Mouse (Mus musculus) embryonic fibroblast, embryonic 13.5 days (primary cell): Measurements from ENCODE around the gene Cdc123. TPM values are rescaled to one million over a fixed set of nuclear protein-coding genes. Genes with fewer than 3 reads are reported as not detected.

Experiments
- H3K27ac ChIP-seq: 2 replicates; pipeline ENCODE4 v1.5.1; 2012; ENCODE audit warnings: low read length, control low read depth, inconsistent platforms; ENCODE audit not compliant: insufficient read depth
- H3K4me1 ChIP-seq: 2 replicates; pipeline ENCODE4 v1.6.1; 2011; ENCODE audit warnings: low read length; ENCODE audit not compliant: control insufficient read depth, insufficient read depth
- H3K4me3 ChIP-seq: 2 replicates; pipeline ENCODE4 v1.5.1; 2011; ENCODE audit warnings: mild to moderate bottlenecking, control low read depth, low read length; ENCODE audit not compliant: insufficient read depth
- CTCF ChIP-seq: IDR thresholded peaks from 2 replicates; pipeline ENCODE4 v1.5.1; 2011; ENCODE audit warnings: mild to moderate bottlenecking, control low read depth, low read length, moderate library complexity, borderline replicate concordance; ENCODE audit not compliant: insufficient read depth
- POLR2A ChIP-seq: IDR thresholded peaks from 2 replicates; pipeline ENCODE4 v1.6.1; 2011; ENCODE audit warnings: low read depth, mild to moderate bottlenecking, control low read depth, low read length, moderate library complexity
- polyA plus RNA-seq: library from polyadenylated mRNA; stranded (reverse); fragments of >200 nt; gene quantifications from 2 replicates; pipeline ENCODE4 v1.2.4, GENCODE M21; 2011; ENCODE audit warnings: low read depth; ENCODE audit not compliant: missing spikeins, insufficient read length

The Cdc123 gene
- 159 and 172 TPM in 2 replicates for polyA plus RNA-seq

DNA sequence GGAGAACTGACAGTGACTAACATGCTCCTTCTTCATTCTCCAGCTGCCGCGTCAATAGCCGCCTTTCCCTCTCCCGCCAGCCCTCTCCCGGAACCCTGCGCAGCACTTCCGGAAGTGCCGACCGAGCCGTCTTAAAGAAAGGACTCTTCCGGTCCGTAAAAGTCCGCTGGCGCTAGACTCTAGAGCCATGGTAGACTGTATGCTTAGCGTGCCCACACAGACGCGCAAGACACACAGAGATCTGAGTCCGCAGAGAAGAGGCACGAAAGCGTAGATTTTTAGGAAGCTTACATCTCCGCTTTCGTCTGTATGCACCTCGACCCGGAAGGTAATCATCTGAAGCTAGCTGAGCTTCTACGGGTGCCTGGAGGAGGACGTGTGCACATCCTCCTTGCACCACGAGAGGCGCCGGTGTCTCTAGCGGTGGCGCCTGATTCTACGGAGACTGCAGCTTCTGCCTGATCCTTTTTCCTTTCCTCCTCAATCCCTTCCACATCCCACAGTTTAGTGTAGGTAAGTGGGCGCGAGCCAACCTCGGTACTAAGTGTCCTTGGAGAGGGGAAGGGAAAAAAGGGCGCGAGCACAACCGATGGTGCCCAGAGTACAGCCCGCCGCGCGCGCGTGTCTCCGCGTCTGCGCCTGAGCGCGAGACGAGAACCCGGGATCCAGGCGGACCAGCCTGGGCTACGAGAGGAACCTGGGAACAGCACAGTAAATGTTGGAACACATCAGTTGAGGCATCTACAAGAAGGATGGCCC, at the start of gene Cdc123, which contains the start of gene Nudt5:
TSS of gene Cdc123 (minus strand) at position 292 of the 759 bp plus-strand sequence.
TSS of gene Nudt5 (plus strand) at position 147 of the 759 bp plus-strand sequence.
- H3K4me1 ChIP-seq, result peaks cover 2% of the 10 kb centered on the region; the same call in 1 of the 2 replicates
- H3K4me3 ChIP-seq, result peak within 1 kb of the TSS; percentile 71
- peak within 1 kb of the TSS; percentile 66 for H3K27ac ChIP-seq
- TF ChIP-seq CTCF (peak; percentile 78; the same call in 1 of the 2 replicates), POLR2A (peak; percentile 72)

DNA sequence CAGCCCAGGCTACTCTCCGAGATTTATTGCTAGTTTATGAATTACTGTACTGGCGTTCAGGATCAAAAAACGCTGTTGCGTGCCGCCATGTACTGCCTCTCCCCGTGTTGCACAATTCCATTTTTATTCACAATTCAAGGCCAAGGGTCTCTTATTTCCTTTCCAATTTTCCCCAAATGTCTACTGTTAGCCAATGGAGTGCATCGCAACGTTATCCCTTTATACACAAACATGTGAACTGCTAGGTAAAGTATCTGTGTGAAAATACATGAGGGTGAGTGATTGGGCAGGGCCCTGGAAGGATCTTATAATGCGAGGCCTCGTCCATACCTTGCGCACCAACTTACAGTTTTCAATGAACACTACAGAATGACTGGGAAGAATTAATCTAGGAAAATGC, 49.3 kb upstream of the Cdc123 start:
- TF ChIP-seq POLR2A, result no peak
- TF ChIP-seq CTCF, result no peak
- peak overlapping the region; percentile 93 for H3K4me3 ChIP-seq
- no peak overlapping the region; the same call in 1 of the 2 replicates for H3K27ac ChIP-seq
- 0 out of 2 replicates have a peak, but pooled peaks cover 2% of the 10 kb centered on the region for H3K4me1 ChIP-seq

DNA sequence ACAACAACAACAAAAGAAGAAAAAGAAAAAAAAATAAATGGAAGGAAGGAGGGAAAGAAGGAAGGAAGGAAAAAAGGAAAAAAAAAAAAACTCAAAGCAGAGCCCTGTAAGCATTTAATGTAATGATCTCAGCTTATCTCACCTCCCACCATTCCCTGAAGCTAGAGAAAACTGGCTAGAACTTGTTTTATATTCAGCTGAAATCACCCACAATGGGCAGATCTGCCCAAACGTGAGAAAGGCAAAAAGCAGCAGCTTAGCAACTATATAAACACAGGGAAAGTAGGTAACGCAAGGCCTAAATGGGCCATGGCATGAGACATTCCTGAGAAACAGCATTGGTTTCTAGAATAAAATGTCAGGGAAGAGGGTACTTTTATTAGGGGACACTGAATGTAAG, 44.4 kb upstream of the Cdc123 start:
- Histone ChIP-seq H3K4me3 (no peak overlapping the region), H3K27ac (no peak overlapping the region), H3K4me1 (no peaks in the 10 kb centered on the region)
- TF ChIP-seq POLR2A (no peak), CTCF (no peak)

DNA sequence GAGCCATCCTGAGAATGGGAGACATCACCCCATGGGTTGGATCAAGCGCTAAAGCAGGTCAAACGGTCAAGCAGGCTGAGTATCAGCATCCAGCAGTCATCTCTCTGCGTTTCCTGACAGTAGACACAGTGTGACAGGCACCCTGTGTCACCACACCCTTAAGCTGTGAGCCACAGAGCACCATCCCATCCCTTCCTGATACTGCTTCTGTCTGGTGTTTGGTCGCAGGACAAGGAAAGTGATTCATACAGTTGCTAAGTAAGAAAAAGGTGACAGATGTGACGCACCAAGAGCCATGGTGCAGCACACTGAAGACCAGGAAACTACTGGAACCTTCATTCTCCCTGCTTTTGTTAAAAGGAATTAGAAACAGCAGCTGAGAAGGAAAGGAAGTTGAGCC, 43.9 kb upstream of the Cdc123 start:
- no peaks in the 10 kb centered on the region for H3K4me1 ChIP-seq
- H3K27ac ChIP-seq, result no peak overlapping the region
- TF ChIP-seq CTCF (no peak), POLR2A (no peak)
- no peak overlapping the region for H3K4me3 ChIP-seq

DNA sequence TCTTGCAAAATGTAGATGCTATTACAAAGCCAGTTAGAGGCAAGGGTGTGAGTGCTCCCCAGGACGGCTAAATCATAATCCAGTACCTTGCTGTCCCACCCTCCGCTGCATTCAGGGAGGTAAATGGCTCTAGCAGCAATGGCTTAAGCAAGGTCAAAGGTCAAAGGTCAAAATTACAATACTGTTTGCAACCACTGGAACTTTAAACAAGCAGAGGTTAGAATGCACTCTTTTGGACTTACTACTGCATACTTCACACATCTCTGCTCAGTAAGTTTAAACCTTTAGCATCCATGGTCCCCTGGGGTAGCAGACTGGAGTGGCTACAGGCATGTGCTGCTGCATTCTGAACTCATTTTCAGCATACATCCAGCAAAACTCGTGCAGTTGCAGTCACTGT, 32.5 kb upstream of the Cdc123 start:
- TF ChIP-seq POLR2A (no peak), CTCF (no peak)

DNA sequence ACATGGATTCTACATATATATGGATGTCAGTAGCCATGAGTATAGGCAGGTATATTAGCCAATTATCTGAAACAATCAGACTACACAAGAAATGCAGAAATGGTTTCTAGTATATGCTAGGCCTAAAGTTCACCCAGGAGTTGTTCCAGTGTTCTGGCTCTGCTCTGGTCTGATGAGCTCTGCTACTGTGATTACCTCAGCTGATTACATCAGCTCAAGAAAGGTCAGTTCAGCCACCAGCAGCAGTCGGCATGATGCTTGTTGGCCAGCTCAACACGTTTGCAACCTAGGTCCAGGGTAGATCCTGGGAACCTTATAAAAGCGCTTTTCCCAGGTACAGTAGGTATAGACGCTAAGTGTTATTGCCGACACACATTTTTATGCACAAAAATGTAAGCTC, 24.8 kb upstream of the Cdc123 start:
- Histone ChIP-seq H3K4me3 (no peak overlapping the region), H3K27ac (no peak overlapping the region), H3K4me1 (no peaks in the 10 kb centered on the region)
- TF ChIP-seq POLR2A, result no peak
- no peak for TF ChIP-seq CTCF

More for the DNA sequence above, 32.5 kb upstream of the Cdc123 start:
- H3K4me1 ChIP-seq, result no peaks in the 10 kb centered on the region
- no peak overlapping the region for H3K27ac ChIP-seq
- H3K4me3 ChIP-seq, result no peak overlapping the region

DNA sequence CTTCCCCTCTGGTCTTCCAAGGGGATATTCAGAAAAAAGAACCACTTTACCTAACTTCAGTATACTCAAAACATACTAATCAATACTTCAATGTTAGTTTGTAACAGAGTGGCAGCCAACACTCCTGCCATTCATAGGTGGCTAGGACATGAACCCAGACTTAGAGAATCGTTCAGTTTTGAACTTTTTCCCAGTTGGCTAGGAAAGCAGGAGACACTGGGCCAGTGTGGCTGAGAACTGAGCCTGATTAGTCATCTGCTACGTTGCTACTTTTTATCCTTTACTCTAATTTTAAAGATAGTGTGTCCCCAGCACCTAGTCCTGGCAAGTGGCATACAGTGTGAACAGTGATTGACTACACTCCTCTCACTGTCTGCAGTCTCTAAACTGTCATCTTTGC, 22.7 kb upstream of the Cdc123 start:
- Histone ChIP-seq H3K4me3 (no peak overlapping the region), H3K27ac (no peak overlapping the region), H3K4me1 (no peaks in the 10 kb centered on the region)
- TF ChIP-seq POLR2A (no peak), CTCF (no peak)

DNA sequence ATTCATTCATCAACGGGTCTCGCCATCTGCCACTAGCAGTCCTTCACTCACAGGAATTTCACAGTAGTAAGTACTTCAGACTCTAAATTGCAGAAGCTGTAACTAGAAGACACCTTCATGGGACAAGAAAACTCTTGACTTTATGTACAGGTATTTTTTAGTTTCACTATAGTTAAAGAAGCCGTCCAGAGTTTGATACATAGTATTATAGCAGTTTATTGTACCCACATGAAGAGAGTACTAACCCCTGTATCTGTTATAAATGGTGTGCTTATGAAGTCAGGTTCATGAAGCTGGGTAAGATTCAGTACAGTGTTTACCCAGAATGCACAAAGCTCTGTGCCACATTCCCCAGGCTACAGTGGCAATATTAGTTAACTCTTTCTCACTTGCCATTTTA, 17.9 kb upstream of the Cdc123 start, which contains the start of gene Gm13199:
TSS of gene Gm13199 (minus strand) at position 101 of the 400 bp plus-strand sequence.
- Histone ChIP-seq H3K4me3 (no peak within 1 kb of the TSS), H3K27ac (no peak within 1 kb of the TSS), H3K4me1 (no peaks in the 10 kb centered on the region)
- TF ChIP-seq CTCF (no peak), POLR2A (no peak)

DNA sequence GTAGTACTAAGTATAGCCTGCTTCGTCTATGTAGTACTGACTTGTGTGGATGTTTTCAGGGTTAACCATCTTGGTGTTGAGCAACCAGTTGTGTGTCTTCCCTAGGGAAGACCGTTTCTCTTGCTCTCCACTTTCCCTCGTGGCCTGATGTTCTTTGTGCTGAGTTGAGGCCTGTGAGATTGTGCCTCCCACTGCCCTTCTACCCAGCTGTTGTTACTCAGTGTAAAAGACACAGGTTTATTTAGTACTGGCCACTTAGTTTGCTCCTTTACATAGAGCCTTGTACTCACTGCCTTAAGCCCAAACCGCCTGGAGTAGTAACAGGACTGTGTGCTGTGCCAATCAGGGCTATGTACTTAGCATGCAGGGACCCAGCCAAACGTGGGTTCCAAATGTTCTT, 6.9 kb upstream of the Cdc123 start:
- no peak for TF ChIP-seq POLR2A
- TF ChIP-seq CTCF, result no peak
- Histone ChIP-seq H3K4me3 (no peak overlapping the region), H3K27ac (no peak overlapping the region), H3K4me1 (no peaks in the 10 kb centered on the region)

DNA sequence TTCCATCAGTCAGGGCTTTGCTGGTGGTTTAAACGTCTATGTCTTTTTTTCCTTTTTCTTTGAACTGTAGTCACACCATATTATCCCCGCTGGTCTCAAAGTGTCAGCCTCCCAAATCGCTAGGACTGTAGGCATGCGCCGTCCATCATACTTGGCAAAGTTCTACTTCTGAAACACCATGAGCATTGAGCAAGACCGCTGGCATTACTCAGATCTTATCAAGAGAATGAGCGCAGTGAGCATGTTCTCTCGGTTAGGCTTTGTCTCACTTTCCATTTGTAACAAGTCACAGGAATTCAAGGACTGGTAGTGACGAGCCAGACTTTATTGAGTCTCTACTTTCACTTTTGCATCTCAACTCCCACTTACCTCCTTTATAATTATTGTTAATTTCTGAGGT, 6.2 kb upstream of the Cdc123 start:
- H3K27ac ChIP-seq, result no peak overlapping the region

DNA sequence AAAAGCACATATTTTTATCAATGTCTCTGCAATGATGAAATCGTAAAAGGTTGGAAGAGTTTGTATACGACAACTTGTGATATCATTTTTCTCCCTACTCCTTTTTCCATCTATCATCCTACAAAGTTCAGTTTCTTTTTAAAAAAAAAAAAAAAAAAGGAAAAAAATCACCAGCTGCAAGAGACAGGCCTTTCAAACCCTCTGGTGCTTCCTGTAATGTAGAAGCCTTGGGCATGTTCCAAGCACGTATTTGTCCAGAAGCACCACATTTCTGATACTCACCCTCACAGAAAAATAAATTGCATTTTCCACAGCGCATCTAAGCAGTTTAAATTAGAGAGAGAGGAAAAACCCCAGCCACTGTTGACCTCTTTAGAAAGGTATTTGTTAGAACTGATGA, 862 bp upstream of the Cdc123 start:
- TF ChIP-seq CTCF, result no peak
- TF ChIP-seq POLR2A, result no peak
- H3K4me3 ChIP-seq, result peak overlapping the region; percentile 71
- H3K4me1 ChIP-seq, result peaks cover 2% of the 10 kb centered on the region; the same call in 1 of the 2 replicates
- peak overlapping the region; percentile 66; the same call in 1 of the 2 replicates for H3K27ac ChIP-seq

More for the DNA sequence above, 6.2 kb upstream of the Cdc123 start:
- no peaks in the 10 kb centered on the region; the same call in 1 of the 2 replicates for H3K4me1 ChIP-seq
- no peak overlapping the region for H3K4me3 ChIP-seq
- TF ChIP-seq CTCF, result no peak
- TF ChIP-seq POLR2A, result no peak
